26 mouse cellular contexts compared by ENCODE assay signal in genomic region chr6:57529336-57529845, GRCm38 (mm10).
"Had no signal": no experiment of that assay in that cellular context is flagged by ENCODE, and none has a peak within 500 bp of the region (broad histone marks: within the 10 kb centered on the region; RNA-seq: fewer than 3 reads in every experiment).

No protein-coding gene starts in this region.

- ATAC-seq: intestine, embryonic 16.5 days had no signal

- H3K27me3 ChIP-seq: heart, embryonic 13.5 days; heart, embryonic 15.5 days; hindbrain, embryonic 13.5 days; hindbrain, embryonic 15.5 days; kidney, embryonic 15.5 days; limb, embryonic 12.5 days; liver, embryonic 13.5 days; liver, embryonic 15.5 days had no signal

- DNase-seq: gastrocnemius, postnatal 14 days; gastrocnemius, postnatal 36 days; heart, adult 2 months; heart, postnatal 14 days; heart, postnatal 36 days; kidney, adult 11 months; kidney, adult 2 months; kidney, adult 9 months; kidney, postnatal 14 days; kidney, postnatal 4 days; liver; liver, embryonic 13.5 days had no signal

- H3K27ac ChIP-seq: heart, adult 2 months; heart, embryonic 13.5 days; heart, embryonic 15.5 days; hindbrain, embryonic 13.5 days; hindbrain, embryonic 15.5 days; kidney, embryonic 15.5 days; kidney, postnatal 0 days; layer of hippocampus, adult 2 months; left cerebral cortex, adult 2 months; limb, embryonic 10.5 days; limb, embryonic 12.5 days; liver, embryonic 13.5 days; liver, embryonic 15.5 days had no signal

- H3K9me3 ChIP-seq: heart, embryonic 13.5 days; heart, embryonic 15.5 days; hindbrain, embryonic 13.5 days; hindbrain, embryonic 15.5 days; kidney, embryonic 15.5 days; limb, embryonic 10.5 days; limb, embryonic 12.5 days; liver, embryonic 13.5 days; liver, embryonic 15.5 days had no signal

- H3K9ac ChIP-seq: heart, embryonic 13.5 days; heart, embryonic 15.5 days; hindbrain, embryonic 13.5 days; hindbrain, embryonic 15.5 days; kidney, embryonic 15.5 days; limb, embryonic 12.5 days; liver, embryonic 13.5 days; liver, embryonic 15.5 days had no signal

- H3K4me2 ChIP-seq: heart, embryonic 11.5 days; heart, embryonic 13.5 days; heart, embryonic 15.5 days; hindbrain, embryonic 13.5 days; hindbrain, embryonic 15.5 days; kidney, embryonic 15.5 days; limb, embryonic 12.5 days; liver, embryonic 11.5 days; liver, embryonic 13.5 days; liver, embryonic 15.5 days had no signal

- H3K36me3 ChIP-seq: hindbrain, embryonic 15.5 days; kidney, embryonic 15.5 days; liver, embryonic 13.5 days had no signal

- H3K4me3 ChIP-seq: heart, adult 2 months; heart, embryonic 13.5 days; heart, embryonic 15.5 days; hindbrain, embryonic 13.5 days; hindbrain, embryonic 15.5 days; kidney, embryonic 15.5 days; layer of hippocampus, adult 2 months; left cerebral cortex, adult 2 months; limb, embryonic 10.5 days; limb, embryonic 12.5 days; liver, embryonic 13.5 days; liver, embryonic 15.5 days had no signal
